Mouse (Mus musculus) adipocyte (in vitro differentiated cells): ENCODE measurements around the gene Gtf3a.
"Not testable (repeated sequence)": the region's sequence is repeated elsewhere in the genome, so short reads cannot be mapped to it uniquely, and the experiment has no call there.

ENCODE experiments used
- DNase-seq: peaks from one replicate; pipeline ENCODE4 v3.0.0-alpha.2; 2016; ENCODE audit warnings: low spot score

Gtf3a gene

GRCm38 (mm10) chr5:146937541-146938503, 10.6 kb upstream of the Gtf3a start:
- DNase-seq: no peak

- DNase-seq: no peak
These were observed 9.2 kb upstream of the Gtf3a start for GRCm38 (mm10) chr5:146939109-146939796.

- DNase-seq: peak; percentile 78
These were observed 8.2 kb upstream of the Gtf3a start for GRCm38 (mm10) chr5:146940219-146940618.

- DNase-seq: not testable (repeated sequence)
These were observed 6.5 kb upstream of the Gtf3a start for GRCm38 (mm10) chr5:146941939-146942338.

- DNase-seq: no peak
These were observed 5.5 kb upstream of the Gtf3a start for GRCm38 (mm10) chr5:146942965-146943364.

GRCm38 (mm10) chr5:146944568-146944967, 3.9 kb upstream of the Gtf3a start:
- DNase-seq: no peak

GRCm38 (mm10) chr5:146946682-146947081, 1.8 kb upstream of the Gtf3a start:
- no peak for DNase-seq

- no peak for DNase-seq
These were observed 960 bp upstream of the Gtf3a start for GRCm38 (mm10) chr5:146947497-146947896.

- no peak for DNase-seq
These were observed 383 bp upstream of the Gtf3a start for GRCm38 (mm10) chr5:146948041-146948507.

- no peak for DNase-seq
These were observed 6.1 kb downstream of the Gtf3a start for GRCm38 (mm10) chr5:146954576-146954975.

GRCm38 (mm10) chr5:146955651-146956050, 7.2 kb downstream of the Gtf3a start:
- DNase-seq: no peak

- no peak for DNase-seq
These were observed 8.2 kb downstream of the Gtf3a start for GRCm38 (mm10) chr5:146956678-146957077.

GRCm38 (mm10) chr5:146963118-146963936, 14.9 kb downstream of the Gtf3a start, which contains the start of gene Mtif3:
Mtif3 (minus strand) TSS chr5:146963800.
- peak; percentile 90 for DNase-seq

GRCm38 (mm10) chr5:146963937-146964278, 15.5 kb downstream of the Gtf3a start:
- DNase-seq: no peak

- no peak for DNase-seq
These were observed 20.4 kb downstream of the Gtf3a start for GRCm38 (mm10) chr5:146968695-146969393.

GRCm38 (mm10) chr5:146971776-146972561, 23.5 kb downstream of the Gtf3a start:
- DNase-seq: no peak

GRCm38 (mm10) chr5:146973353-146973752, 24.9 kb downstream of the Gtf3a start:
- DNase-seq: no peak

- no peak for DNase-seq
These were observed 25.7 kb downstream of the Gtf3a start for GRCm38 (mm10) chr5:146973858-146974780.

GRCm38 (mm10) chr5:146974781-146975123, 26.3 kb downstream of the Gtf3a start:
- no peak for DNase-seq

- no peak for DNase-seq
These were observed 32.9 kb downstream of the Gtf3a start for GRCm38 (mm10) chr5:146981376-146981775.
